Mouse (Mus musculus): ENCODE results near the gene Gls.

DNA sequence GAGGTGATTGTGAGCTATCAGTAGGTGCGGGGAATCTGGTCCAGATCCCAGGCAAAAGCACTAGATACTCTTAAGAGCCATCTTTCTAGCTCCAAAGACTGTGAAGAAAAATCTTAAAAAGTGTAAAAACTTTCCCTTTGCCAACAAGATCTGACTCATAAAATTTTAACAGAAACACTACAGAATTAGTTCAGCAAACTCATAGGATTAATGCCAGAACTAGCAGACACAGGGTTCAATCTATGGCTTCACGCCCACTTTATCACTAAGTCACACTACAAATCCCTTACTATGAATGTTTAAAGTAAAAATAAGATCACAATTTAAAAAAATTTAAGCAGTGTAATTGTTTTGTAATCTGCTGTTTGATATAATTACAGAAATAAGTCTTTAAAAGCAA, 50.0 kb downstream of the Gls start:
- TF ChIP-seq POLR2A (IDR thresholded peaks at IDR 0.05; ENCODE audit: insufficient read length, low read depth) (no peak), E2F4 (IDR thresholded peaks at IDR 0.05; ENCODE audit: insufficient read depth) (no peak), USF1 (IDR thresholded peaks at IDR 0.05; ENCODE audit: low read depth) (no peak), CEBPB (IDR thresholded peaks at IDR 0.05; ENCODE audit: insufficient read depth, poor library complexity, severe bottlenecking) (no peak), SRF (IDR thresholded peaks at IDR 0.05; ENCODE audit: control insufficient read depth, insufficient read length, low read depth) (no peak)

All from myocyte (in vitro differentiated cells).